Mouse (Mus musculus) layer of hippocampus, adult 8-10 months (tissue): ENCODE measurements around the gene Gm4969. TPM values are rescaled to one million over a fixed set of nuclear protein-coding genes. Genes with fewer than 3 reads are reported as not detected.

Experiments
- DNase-seq, 2 experiments: peaks; one replicate each; pipeline ENCODE4 v3.0.0; 2022; ENCODE audit warnings: low spot score in 2 of 2
- total RNA-seq, 4 experiments: library from RNA; stranded (reverse); gene quantifications; 2 replicates each; pipeline ENCODE4 v1.2.4; 2022

The Gm4969 gene
- total RNA-seq, 4 experiments from 2014 or later = 0.18 to 0.57 (median 0.31) TPM

DNA sequence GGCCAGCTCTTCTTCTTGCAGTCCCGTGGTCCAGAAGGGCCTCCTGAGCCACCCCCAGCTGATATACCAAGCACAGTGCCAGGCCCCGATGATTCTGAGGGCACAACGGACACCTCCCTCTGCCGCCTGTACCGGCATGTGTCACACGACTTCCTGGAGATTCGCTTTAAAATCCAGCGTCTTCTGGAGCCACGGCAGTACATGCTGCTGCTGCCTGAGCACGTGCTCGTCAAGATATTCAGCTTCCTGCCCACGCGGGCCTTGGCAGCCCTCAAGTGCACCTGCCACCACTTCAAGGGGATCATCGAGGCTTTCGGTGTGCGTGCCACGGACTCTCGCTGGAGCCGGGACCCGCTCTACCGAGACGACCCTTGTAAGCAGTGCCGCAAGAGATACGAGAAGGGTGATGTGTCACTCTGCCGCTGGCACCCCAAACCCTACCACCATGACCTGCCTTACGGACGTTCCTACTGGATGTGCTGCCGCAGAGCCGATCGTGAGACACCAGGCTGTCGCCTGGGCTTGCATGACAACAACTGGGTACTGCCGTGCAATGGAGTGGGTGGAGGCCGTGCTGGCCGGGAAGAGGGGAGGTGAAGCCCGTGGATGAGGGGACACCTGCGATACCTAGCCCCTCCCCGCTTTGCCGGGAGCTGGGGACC is 18.6 kb upstream of the Gm4969 start:
- peak in 1 of 2 experiments; percentile 56 for DNase-seq

DNA sequence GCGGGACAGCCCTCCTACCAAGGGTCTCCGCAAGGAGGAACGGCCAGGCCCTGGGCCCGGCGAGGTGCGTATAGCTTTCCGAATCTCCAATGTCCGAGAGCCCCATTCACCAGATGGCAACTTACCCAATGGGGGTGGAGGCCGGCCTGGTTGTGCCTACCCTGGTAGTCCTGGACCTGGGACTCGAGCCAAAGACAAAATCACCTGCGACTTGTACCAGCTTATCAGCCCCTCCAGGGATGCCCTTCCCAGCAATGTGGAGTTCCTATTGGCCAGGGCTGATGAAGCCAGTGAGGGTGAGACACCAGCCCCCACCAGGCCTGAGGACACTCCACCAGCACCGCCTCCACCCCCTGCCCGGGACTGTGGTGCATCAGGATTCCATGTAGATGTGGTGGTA is 18.0 kb upstream of the Gm4969 start:
- no peak for DNase-seq

DNA sequence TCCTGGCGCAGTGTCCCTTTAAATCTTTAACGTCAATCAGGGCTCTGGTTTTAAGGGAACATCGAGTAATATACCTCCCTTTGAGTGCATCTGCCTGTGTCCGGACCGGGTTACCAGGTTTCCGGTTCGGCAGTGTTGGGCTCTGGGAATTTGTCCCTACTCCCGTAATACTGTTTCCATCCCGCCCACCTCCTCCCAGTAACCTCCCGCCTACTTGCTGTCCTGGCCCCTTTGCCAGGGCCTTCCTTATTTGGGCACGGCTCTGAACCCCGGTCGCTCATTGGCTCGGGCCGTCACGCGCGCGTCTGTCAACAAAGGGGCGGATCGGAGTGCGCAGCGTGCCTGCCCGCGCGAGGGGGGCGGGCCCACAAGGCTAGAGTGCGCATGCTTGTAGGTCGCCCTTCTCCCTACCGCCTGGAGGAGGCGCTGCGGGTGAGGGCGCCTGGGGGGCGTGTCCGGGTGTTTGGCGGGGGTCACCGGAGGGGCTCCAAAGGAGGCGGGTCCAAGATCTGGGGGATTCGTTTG is 13.2 kb upstream of the Gm4969 start:
- peak; percentile 96 to 98 for DNase-seq

DNA sequence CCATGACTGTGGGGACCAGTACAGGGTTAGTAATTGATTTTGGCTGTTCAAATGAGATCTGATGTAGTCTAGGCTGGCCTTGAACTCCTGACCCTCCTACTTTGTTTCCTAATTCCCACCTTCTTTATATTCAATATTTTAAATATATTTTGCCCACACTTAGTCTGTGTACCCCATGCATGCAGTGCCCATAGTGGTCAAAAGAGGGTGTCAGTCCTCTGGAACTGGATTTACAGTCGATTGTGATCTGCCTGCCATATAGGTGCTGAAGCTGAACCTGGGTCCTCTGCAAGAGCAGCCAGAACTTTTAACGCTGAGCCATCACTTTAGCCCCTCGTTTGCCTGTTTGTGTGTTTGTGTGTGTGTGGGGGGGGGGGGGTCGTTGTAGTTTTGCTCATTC is 12.5 kb upstream of the Gm4969 start:
- DNase-seq = no peak

DNA sequence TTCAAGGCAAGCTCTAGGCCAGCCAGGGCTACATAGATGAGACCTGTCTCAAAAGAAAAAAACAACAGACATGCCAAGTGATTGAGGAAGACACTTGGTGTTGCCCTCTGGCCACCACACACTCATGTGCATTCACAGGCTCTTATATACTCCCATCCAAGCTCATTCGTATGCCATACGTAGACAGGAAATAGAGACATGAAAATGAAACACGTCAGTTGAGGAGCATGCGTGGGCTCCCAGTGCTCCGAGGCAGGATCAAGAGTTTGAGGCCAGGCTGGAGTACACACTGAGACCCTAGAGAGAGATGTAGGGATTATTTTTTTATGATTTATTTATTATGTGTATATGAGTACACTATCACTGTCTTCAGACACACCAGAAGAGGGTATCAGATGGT is 11.2 kb upstream of the Gm4969 start:
- no peak for DNase-seq

DNA sequence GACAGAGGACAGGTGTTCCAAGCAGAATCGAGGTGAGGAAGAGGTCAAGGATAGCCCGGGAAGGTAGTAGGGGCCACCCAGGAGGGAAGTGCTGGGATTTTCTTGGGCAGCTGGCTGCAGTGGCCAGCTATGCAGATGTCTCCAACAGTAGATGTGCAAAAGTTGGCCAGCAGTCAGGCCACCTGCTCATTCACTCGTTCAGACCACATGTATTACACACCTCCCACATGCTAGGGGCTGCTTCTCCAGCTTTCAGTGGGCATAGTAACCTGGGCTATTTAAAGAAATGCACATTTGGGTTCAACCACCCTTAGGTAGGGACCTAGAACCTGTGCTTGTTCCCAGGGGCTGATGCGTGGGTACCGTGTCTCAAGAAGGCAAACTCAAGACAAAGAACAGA is 9.6 kb upstream of the Gm4969 start:
- no peak for DNase-seq

DNA sequence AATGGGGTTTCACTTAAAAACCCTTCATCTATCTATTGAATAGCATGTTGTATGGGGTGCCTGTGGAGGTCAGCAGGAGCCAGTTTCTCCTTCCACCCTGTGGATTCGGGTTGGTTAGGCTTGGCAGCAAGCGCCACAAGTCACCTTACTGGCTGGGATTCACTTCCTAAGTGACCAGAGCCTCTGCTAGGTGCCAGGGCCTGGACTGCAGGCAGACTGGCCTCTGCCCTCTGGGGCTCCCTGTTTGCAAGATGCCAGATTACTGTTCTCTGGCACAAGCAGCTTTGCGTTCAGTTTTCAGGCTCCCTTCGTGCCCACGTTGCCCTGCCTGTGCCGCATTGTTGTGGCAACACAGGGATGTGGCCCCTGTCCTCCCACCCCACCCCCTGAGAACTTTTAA is 6.5 kb upstream of the Gm4969 start:
- DNase-seq = no peak

DNA sequence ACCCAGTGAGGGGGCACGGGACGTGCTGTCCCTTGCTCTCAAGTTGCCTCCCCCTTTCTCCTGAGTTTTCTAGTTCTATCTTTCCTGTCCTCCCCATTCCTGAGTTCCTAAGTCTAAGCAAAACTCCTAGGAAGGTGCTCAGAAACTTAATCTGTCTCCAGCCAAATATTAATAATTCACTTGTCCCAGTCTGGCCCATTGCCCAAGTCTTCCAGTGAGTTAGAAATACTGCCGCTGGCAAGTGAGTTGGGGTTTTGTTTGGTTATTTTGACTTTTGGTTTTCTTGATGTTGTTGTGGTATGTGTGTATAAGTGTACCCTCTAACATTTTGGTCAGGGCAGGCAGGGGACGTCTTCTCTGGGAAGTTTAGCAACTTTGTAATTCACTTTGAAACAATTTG is 3.5 kb upstream of the Gm4969 start:
- no peak for DNase-seq

DNA sequence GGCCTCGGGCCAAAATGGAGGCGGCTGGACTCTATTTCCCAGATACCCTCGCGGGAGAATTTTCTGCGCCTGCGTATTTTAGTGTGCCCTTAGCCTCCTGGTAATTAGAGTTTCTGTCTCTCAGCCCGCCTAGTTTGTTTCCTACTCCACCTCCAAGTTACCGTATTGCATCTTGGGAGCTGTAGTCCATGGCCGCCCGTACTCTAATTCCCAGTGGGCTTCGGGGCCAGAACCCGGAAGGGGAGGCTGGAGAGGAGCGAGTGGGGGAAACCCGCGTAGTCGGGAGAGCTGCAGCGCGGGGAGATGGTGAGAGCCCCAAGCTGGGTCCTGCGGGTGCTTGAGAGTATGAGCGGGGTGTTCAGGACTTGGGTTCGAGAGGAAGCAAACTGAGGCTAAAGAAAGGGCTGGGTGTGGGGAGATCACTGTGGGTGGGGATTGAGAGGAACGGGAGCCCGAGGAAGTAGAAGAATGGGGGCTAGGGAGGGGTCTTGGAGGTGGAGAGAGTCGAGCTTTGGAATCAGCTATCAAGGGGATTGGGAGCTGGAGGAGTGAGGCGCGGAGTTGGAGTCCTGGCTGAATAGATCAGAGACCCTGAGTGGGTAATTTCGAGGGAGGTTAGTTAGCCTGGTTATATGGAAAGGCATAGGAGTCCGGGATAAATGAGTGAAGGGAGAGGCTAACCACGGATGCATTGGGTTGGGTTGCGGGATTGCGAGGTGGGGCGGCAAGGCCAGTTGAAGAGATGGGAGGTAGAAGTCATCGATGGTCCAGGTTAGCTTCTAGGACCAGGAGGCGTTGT is 1.7 kb upstream of the Gm4969 start, which contains the start of gene Fbxo46:
Gene Fbxo46 (plus strand): TSS at position 229 of the 799 bp plus-strand sequence.
- peak; percentile 94 to 96 for DNase-seq

DNA sequence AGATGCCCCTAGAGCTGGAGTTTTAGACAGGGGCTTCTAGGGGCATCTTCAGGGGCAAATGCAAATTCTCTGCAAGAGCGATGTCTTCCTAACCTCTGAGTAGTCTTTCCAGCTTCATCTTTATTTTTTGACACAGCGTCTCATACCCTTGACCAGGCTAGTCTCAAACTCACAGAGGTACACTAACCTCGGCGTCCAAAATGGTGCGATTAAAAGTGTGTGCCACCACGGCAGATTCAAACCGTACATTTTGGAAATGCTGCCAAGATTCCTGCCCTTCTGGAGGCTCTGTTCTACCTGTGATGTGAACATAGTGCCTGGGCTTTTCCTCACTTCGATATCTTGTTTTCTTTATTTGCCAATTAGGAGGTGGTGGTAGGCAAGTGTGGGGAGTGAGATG is 915 bp upstream of the Gm4969 start:
- DNase-seq = no peak

DNA sequence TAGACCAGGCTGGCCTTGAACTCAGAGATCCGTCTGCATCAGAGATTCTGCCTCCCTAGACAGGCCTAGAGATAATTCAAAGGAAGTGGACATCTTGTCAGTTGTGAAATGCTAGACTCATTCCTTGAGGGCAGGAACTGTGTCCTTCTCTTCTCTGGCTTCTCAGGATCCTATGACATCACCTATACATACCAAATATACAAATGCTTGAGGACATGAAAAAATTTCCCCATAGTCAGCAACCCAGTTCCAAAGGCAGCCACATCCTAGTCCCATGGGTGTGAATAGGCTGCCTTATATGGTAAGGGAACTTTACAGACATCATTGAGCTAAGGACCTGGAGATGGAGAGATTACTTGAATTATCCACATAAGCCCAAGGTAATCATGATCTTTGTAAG is 8.6 kb downstream of the Gm4969 start:
- DNase-seq = no peak

DNA sequence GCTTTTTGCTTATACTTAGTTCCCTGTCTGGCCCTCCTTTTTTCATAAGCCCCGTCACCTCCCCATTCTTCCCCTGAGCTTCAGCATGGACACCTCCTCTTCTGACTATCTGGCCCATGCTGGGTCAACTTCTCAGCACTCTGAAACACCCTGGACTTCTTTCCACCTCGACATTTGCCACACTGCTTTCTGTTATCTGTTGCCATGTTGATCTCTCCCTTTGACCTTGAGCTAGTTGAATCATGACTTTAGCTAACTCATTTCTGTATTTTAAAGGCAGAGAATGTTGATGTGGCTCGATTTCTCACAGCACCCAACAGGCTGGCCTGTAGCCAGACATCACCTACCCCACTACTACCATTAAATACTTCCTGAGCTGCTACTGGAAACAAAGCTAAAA is 10.7 kb downstream of the Gm4969 start:
- DNase-seq = no peak

DNA sequence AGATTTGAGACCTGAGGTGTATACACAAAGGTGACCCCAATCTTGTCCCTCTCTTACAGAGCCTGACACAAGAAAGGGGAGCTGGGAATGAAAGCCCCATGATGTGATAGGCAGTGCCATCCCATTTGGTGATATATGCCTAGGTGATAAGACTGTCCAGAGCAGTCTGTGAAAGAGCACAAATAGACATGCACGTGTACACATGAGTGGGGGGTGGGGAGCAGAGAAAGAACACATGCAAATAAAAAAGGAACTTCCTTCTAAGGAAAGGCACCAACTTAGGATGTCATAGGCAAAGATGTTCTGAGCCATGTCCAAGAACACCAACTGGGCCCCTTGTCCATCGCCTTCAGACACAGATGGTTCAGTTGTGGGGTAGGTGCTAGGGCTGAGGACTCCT is 13.7 kb downstream of the Gm4969 start:
- no peak for DNase-seq

DNA sequence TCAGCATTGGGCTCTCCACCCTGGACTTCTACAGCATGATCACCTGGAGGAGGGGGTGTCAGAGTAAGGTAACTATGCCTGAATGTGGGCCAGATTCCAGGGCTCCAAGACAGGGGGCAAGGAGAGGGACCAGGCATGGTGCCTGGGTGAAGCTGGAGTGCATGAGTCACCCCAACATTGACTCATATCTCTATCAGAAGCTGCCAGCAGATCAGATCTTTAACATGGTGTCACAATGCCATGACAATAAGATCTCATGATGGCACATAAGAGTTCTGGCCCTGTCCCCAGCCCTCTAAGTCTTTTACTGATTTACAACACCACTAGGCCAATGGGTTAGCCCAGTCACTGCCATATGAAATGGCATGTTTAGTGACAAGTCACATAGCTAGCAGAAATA is 14.4 kb downstream of the Gm4969 start:
- DNase-seq = no peak

DNA sequence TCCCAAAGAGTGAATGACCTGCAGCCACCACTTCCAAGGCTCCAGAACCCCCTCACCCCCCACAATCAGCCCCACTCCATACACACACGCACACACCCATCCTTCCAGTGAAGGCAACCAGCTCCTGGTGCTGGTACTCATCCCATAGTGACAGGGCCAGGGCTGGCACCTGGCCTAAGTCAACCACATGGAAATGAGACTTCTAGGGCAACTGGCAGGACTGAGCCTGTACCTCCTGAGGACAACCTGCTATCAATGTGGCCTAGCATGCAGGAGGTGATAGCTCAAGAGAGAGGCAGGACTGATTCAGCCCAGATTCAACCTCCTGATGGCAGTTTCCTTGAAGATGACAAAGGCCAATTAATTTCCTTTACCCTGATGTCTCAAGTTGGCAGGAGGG is 17.9 kb downstream of the Gm4969 start:
- DNase-seq = no peak

DNA sequence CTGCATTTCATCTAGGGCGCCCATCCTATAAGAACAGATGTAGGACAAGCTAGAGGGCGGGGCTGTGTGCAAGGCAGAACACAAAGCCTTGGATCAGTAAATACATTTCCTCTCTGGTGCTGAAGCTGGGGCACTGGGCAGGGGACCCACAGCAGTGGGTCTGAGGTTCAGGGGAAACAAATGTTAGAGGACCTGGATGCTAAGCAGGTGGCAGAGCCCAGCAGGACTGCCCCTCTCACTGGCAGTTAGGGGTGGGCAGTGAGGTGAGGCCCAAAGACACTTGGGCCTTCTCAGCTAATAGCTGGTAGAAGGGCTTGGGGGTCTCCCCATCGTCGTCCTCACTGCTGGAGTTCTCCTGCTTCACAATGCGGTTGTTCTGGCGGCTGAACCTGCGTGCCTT is 19.4 kb downstream of the Gm4969 start:
- no peak for DNase-seq

DNA sequence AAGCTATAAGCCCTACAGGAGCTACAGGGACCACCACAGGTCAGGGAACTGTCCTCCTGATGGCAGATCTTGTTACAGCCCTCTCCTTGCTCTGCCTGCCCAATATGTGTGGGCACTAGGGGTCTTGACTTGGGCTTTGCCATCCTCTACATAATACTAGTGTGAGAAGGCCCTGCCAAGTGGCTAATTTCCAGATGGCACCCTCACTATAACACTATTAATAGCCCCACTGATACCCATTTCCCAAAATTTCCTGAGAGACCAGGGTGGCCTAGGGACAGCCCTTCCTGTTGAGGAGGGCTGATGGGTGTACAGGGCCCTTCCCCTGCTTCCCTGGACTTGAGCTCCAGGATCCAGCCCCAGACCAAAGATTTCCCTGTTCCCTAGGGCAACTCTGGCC is 20.3 kb downstream of the Gm4969 start:
- DNase-seq = no peak

DNA sequence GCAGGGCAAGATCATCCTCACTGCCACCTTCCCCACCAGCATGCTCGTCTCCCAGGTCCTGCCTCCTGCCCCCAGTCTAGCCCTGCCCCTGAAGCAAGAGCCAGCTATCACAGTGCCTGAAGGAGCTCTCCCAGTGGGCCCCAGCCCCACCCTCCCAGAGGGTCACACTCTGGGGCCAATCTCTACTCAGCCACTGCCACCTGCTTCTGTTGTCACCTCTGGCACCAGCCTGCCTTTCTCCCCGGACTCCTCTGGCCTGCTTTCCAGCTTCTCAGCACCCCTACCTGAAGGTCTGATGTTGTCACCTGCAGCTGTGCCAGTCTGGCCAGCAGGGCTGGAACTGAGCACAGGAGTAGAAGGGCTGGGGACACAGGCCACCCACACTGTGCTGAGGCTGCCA is 21.0 kb downstream of the Gm4969 start:
- DNase-seq = no peak

DNA sequence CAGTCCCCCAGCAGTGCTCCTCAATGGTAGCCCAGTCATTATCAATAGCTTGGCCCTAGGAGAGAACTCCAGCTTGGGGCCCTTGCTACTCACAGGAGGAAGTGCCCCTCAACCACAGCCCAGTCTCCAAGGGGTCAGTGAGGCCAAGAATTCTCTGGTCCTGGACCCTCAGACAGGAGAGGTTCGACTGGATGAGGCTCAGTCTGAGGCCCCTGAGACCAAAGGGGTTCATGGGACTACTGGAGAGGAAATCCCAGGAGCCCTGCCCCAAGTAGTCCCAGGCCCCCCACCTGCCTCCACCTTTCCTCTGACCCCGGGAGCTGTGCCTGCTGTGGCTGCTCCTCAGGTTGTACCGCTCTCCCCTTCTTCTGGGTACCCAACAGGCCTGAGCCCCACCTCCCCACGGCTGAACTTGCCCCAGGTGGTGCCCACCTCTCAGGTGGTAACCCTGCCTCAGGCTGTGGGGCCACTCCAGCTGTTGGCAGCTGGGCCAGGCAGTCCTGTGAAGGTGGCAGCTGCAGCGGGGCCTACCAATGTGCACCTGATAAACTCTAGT is 21.7 kb downstream of the Gm4969 start:
- DNase-seq = no peak

DNA sequence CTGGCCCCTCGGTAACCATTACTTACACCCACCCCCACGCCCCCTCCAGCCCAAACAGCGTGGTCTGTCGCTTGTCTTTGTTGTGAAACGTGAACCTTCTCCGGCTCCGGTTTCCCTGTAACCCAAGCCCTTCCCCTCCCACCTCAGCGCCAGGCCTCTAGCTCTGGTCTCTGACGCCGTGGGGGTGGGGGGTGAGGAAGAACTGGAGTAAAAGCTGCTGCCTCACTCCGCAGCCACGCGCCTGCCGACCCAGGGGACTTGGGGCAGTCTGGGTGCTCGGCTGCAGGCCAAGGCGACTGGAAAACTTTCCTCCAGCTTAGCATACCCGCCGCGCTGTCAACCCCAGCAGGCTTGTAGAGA is 22.4 kb downstream of the Gm4969 start:
- DNase-seq = no peak

DNA sequence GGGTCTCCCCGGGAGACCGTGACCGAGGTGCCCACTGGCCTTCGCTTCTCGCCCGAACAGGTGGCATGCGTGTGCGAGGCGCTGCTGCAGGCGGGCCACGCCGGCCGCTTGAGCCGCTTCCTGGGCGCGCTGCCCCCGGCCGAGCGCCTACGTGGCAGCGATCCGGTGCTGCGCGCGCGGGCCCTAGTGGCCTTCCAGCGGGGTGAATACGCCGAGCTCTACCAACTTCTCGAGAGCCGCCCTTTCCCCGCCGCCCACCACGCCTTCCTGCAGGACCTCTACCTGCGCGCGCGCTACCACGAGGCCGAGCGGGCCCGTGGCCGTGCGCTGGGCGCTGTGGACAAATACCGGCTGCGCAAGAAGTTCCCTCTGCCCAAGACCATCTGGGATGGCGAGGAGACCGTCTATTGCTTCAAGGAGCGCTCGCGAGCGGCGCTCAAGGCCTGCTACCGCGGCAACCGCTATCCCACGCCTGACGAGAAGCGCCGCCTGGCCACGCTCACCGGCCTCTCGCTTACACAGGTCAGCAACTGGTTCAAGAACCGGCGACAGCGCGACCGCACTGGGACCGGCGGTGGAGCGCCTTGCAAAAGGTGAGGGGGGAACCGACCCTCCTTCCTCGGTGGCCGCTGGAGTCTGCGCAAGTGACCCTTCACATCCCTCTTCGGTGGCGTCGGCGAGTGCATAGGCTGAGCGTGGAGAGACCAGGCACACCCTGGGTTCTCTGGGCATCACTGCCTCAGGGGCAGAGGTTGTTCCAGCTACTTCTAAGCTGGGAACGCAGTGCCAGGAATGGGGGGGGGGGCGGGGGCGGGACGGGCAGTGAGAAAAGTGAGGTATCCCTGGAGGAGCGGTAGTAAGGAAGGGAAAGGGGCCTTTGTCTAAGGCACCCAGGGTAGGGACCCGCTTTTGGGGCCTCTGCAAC is 23.1 kb downstream of the Gm4969 start:
- DNase-seq = no peak

DNA sequence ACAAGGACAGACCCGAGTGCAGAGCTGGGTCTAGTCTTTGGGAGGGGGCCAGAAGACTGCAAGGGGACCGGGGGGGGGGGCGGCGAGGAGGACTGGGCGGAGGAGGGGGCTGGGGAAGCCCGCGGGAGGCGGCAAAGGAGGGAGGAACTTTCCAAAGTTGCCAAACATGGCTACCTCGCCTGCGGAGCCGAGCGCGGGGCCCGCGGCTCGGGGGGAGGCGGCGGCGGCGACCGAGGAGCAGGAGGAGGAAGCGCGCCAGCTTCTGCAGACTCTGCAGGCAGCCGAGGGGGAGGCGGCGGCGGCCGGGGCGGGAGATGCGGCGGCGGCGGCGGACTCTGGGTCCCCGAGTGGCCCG is 23.7 kb downstream of the Gm4969 start, which contains the start of gene Six5:
Gene Six5 (plus strand): TSS at position 124 of the 355 bp plus-strand sequence.
- DNase-seq = no peak
